Mouse (Mus musculus): ENCODE measurements around the gene Hoxb3. TPM values are rescaled to one million over a fixed set of nuclear protein-coding genes. Genes with fewer than 3 reads are reported as not detected.
A peak's percentile ranks its signal among the peaks of the same experiment; 100 is the strongest.

Gene Hoxb3
- polyA plus RNA-seq, 1 experiment, result 5.6 TPM

DNA sequence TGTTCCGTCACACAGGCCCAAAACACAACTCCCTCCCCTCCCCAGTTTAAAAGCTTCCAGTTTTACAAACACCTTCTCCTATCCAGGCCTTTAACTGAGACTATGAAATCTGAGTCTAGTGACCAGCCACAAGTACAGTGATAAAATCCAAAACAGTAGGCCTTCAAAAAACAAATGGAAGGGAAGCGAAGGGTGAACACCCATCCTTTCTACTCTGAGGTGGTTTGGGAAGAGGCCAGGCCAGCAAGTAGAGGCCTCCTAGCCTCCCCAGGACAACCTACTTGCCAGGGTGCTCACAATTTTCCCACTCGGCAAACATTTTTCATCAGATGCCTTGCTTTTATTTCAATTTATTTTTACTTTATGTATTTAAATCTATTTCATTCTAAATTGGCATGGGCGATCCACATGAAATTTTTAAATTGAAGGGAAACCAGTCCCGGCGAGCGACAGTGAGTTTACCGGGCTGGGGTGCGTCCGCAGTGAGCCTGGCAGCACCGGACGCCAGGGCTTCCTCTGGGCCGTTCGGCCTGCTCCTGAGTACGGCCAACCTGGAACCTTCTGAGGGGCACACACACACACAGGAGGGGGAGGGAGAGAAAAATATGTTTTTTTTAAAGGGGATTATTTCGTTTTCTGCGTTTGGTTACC lies 32.3 kb upstream of the Hoxb3 start:
- no peak overlapping the region for H3K27ac ChIP-seq (ENCODE audit: control insufficient read depth, insufficient read depth, low read depth, low read length)
- no peaks in the 10 kb centered on the region for H3K36me3 ChIP-seq (ENCODE audit: control insufficient read depth, insufficient read depth, low read length)
- H3K4me1 ChIP-seq (ENCODE audit: control insufficient read depth, insufficient read depth, low read length), result peaks cover 14% of the 10 kb centered on the region
- no peak overlapping the region for H3K4me3 ChIP-seq (ENCODE audit: control insufficient read depth, low read depth, low read length)
- no peak for TF ChIP-seq CTCF (IDR thresholded peaks at IDR 0.05; ENCODE audit: control insufficient read depth, insufficient read depth, insufficient replicate concordance, low read depth, low read length)
- H3K27me3 ChIP-seq (ENCODE audit: control insufficient read depth, insufficient read depth, low read length), result peaks cover 7% of the 10 kb centered on the region

DNA sequence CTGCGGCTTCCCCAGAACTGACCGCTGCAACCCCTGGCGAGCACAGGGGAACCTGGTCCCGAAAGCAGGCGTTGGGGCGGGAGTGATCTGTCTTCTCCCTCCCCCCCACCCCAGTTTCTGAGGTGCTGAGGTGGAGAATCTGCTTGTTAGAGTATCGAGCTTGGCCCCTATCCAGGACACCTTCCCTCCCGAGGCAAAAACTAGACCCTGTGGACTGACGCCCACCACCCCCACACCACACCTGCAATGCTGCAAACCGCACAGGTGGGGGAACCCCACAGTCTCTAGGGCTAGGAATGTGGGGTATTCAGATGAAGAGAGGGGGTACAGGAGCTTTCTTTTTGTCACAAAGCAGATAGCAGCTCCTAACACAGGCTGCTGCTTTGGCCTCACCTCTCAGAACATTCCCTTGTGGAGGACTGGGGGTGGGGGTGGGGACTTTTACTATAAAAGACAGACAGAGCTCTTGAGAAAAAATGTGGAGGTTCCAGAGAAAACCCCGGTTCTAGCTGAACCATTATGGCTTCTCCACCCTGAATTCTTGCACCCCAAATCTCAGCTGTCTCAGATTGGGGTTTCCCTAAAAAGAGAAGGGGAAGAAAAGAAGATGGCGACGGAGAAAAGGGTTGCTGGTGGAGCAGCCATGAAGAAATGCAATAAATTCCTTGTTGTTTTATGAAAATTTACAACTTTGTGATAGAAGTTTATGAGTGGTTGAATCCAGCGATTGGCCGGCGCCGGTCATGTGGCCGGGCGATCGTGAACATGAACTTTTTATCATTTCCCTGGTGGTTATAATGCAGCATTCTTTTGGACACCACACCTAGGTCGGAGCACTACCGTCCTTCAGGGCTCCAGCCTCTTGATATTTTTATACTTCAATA lies 31.2 kb upstream of the Hoxb3 start, which contains the start of gene Hoxb6:
Gene Hoxb6 (plus strand): TSS at position 796 of the 884 bp plus-strand sequence.
- H3K27ac ChIP-seq (ENCODE audit: control insufficient read depth, insufficient read depth, low read depth, low read length), result no peak within 1 kb of the TSS
- peaks cover 12% of the 10 kb centered on the region for H3K4me1 ChIP-seq (ENCODE audit: control insufficient read depth, insufficient read depth, low read length)
- TF ChIP-seq CTCF (IDR thresholded peaks at IDR 0.05; ENCODE audit: control insufficient read depth, insufficient read depth, insufficient replicate concordance, low read depth, low read length), result no peak
- TF ChIP-seq POLR2A (IDR thresholded peaks at IDR 0.05; ENCODE audit: control insufficient read depth, low read depth, low read length), result no peak
- no peaks in the 10 kb centered on the region for H3K36me3 ChIP-seq (ENCODE audit: control insufficient read depth, insufficient read depth, low read length)
- H3K4me3 ChIP-seq (ENCODE audit: control insufficient read depth, low read depth, low read length), result no peak within 1 kb of the TSS; the same call in 1 of the 2 replicates
- H3K27me3 ChIP-seq (ENCODE audit: control insufficient read depth, insufficient read depth, low read length), result peaks cover 7% of the 10 kb centered on the region

DNA sequence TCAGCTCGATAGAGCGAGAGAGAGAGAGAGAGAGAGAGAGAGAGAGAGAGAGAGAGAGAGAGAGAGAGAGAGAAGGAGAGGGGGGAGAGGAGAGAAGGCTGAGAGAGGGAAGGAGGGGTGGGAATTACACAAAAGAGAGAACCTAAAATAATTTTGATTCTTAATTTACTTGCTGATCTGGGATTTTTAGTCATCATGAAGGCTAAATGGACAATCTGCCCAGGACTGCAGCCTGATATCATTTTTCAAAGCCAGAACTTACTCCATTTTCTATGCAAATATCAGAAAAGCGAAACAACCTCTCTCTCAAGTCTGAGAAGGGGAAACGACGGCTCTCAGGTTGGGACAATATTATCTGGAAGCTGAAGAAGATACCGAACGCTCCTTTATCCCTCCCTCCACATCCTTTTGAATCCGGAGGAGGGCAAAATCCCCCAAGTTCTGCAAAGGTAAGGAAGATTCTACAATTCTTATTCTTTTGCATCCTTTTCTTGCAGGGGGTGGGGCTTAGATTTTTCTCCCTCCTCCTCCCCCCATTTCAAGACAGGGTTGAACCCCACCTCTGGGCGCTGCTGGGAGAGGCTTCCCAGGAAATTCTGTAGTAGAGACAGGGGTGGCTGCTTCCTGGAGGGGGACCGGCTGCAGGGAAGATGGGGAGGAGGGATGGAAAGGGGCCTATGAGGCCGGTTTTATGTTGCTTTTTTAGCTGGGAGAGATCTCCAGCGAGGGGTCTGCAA lies 30.4 kb upstream of the Hoxb3 start:
- H3K4me1 ChIP-seq (ENCODE audit: control insufficient read depth, insufficient read depth, low read length), result peaks cover 11% of the 10 kb centered on the region
- H3K27me3 ChIP-seq (ENCODE audit: control insufficient read depth, insufficient read depth, low read length), result peaks cover 7% of the 10 kb centered on the region
- TF ChIP-seq POLR2A (IDR thresholded peaks at IDR 0.05; ENCODE audit: control insufficient read depth, low read depth, low read length) (no peak), CTCF (IDR thresholded peaks at IDR 0.05; ENCODE audit: control insufficient read depth, insufficient read depth, insufficient replicate concordance, low read depth, low read length) (no peak)
- H3K27ac ChIP-seq (ENCODE audit: control insufficient read depth, insufficient read depth, low read depth, low read length), result no peak overlapping the region
- no peak overlapping the region; the same call in 1 of the 2 replicates for H3K4me3 ChIP-seq (ENCODE audit: control insufficient read depth, low read depth, low read length)
- H3K36me3 ChIP-seq (ENCODE audit: control insufficient read depth, insufficient read depth, low read length), result no peaks in the 10 kb centered on the region

DNA sequence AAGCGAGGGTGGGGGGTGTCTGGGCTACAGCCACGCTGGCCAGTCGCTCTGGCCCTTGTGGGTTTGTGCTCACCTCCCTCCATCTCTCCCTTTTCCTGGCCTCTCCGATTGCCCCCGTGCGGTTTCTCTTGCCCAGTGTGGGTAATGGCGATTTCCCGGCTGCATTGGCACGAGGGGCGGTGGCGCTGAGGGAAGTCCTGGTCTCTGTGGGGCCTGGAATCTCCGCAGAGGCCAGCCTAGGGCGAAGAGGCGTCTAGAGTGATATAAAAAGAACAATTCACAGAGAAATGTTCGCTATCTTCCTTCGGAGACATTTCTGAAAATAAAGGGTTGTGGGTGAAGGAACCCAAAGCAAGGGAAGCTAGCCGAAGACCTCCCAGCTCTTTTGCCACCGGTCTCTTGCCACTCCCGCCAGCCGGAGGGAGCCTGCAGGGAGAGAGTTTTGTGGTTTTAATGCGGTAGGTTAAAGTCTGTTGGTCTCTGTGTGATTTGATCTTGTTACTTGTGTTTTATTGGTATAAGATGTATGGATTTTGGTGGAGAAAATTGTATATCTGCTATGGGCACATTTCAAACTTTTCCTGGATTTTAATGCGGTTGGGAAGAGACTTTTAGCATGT lies 29.7 kb upstream of the Hoxb3 start:
- peaks cover 7% of the 10 kb centered on the region for H3K27me3 ChIP-seq (ENCODE audit: control insufficient read depth, insufficient read depth, low read length)
- H3K27ac ChIP-seq (ENCODE audit: control insufficient read depth, insufficient read depth, low read depth, low read length), result no peak overlapping the region
- TF ChIP-seq CTCF (IDR thresholded peaks at IDR 0.05; ENCODE audit: control insufficient read depth, insufficient read depth, insufficient replicate concordance, low read depth, low read length) (no peak), POLR2A (IDR thresholded peaks at IDR 0.05; ENCODE audit: control insufficient read depth, low read depth, low read length) (no peak)
- peaks cover 11% of the 10 kb centered on the region for H3K4me1 ChIP-seq (ENCODE audit: control insufficient read depth, insufficient read depth, low read length)
- no peak overlapping the region; the same call in 1 of the 2 replicates for H3K4me3 ChIP-seq (ENCODE audit: control insufficient read depth, low read depth, low read length)
- H3K36me3 ChIP-seq (ENCODE audit: control insufficient read depth, insufficient read depth, low read length), result no peaks in the 10 kb centered on the region

DNA sequence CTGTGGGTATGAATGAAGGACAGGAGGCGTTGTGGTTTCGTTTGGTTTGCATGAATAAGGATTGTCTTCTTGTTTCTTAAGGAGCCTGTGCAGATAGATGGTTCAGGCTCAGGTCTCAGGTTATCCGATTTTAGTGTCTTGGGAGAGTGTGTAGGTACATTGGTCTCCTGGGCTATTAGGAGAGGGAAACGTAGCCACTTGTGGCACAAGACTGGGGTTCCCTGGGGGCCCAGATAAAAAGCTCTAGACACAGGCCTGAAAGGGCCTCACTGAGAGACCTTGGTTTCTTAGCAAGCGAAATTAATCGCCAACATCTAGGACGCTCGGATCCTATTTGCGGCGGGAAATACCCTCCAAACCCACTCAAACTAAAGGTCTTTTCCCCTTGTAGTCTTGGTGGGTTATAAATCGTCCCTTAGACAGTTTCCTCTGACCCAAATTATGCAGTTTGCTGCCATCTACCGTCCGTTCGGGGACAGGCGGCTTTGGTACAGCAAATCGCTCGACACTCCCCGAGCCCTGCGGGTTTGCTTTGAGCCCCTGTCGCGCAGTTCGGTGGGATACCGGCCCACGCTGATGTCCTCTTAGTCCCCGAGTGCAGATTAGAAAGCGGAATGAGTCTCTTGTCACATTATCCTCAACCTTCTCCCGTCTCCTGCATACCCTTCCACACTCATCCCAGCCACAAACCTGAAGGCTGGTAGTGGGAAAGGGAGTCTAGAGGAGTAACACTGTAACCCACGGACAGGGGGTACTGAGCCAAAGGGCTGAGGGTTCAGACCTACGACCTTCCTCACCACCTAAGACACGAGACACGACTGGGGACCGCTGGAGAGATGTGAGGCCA lies 28.7 kb upstream of the Hoxb3 start:
- H3K4me1 ChIP-seq (ENCODE audit: control insufficient read depth, insufficient read depth, low read length), result peaks cover 11% of the 10 kb centered on the region
- peaks cover 7% of the 10 kb centered on the region for H3K27me3 ChIP-seq (ENCODE audit: control insufficient read depth, insufficient read depth, low read length)
- H3K36me3 ChIP-seq (ENCODE audit: control insufficient read depth, insufficient read depth, low read length), result no peaks in the 10 kb centered on the region
- TF ChIP-seq CTCF (IDR thresholded peaks at IDR 0.05; ENCODE audit: control insufficient read depth, insufficient read depth, insufficient replicate concordance, low read depth, low read length) (peak; percentile 61; the same call in 1 of the 2 replicates), POLR2A (IDR thresholded peaks at IDR 0.05; ENCODE audit: control insufficient read depth, low read depth, low read length) (no peak)
- no peak overlapping the region for H3K27ac ChIP-seq (ENCODE audit: control insufficient read depth, insufficient read depth, low read depth, low read length)
- H3K4me3 ChIP-seq (ENCODE audit: control insufficient read depth, low read depth, low read length), result peak overlapping the region; percentile 17

DNA sequence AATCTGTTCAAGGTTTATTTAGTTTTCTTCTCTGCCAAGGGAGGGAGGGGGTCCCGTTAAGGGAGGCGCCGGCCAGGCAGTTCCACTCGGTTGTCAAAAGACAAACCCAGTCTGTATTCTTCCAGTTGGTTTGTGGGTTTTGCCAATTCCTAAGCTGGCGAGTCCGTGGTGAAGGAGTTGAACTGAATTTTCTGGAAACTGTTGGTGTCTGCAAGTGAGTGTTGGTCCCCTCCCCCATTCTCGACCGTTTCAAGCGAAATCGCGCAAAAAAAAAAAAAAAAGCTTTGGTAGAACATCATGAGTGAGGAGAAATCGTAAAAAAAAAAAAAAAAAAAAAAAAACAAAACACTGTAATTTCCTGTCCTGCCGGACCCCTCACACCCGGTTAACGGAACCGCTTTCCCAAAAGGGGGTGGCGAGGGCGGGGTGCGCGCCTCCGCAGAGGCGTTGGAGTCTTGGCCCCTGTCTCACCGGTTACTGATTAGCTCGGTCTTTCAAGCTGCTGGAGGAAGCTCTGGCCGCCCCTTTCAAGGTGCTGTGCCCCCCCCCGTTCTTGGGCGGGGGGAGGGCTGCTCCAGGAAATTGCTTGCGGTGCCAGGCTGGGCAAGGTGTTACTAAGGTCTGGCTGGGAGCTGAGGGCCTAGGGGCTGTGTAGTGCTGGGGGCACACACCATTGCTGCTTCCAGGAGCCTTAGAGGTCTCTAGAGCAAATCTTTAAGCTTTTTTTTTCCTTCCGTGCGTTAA lies 27.9 kb upstream of the Hoxb3 start:
- Histone ChIP-seq H3K27ac (ENCODE audit: control insufficient read depth, insufficient read depth, low read depth, low read length) (no peak overlapping the region), H3K27me3 (ENCODE audit: control insufficient read depth, insufficient read depth, low read length) (peaks cover 9% of the 10 kb centered on the region), H3K4me3 (ENCODE audit: control insufficient read depth, low read depth, low read length) (no peak overlapping the region), H3K4me1 (ENCODE audit: control insufficient read depth, insufficient read depth, low read length) (peaks cover 11% of the 10 kb centered on the region), H3K36me3 (ENCODE audit: control insufficient read depth, insufficient read depth, low read length) (no peaks in the 10 kb centered on the region)
- no peak for TF ChIP-seq CTCF (IDR thresholded peaks at IDR 0.05; ENCODE audit: control insufficient read depth, insufficient read depth, insufficient replicate concordance, low read depth, low read length)
- no peak for TF ChIP-seq POLR2A (IDR thresholded peaks at IDR 0.05; ENCODE audit: control insufficient read depth, low read depth, low read length)
